Mouse (Mus musculus): ENCODE results near the gene H60b. TPM values are rescaled to one million over a fixed set of nuclear protein-coding genes. Genes with fewer than 3 reads are reported as not detected.

The H60b gene
- total RNA-seq, 1 experiment: 1.3 TPM

- TF ChIP-seq HCFC1 (IDR thresholded peaks at IDR 0.05; ENCODE audit: borderline replicate concordance, insufficient read depth, low read length): no peak
- no peak for TF ChIP-seq MAFK (IDR thresholded peaks at IDR 0.05; ENCODE audit: insufficient read depth, low read depth, low read length)
- TF ChIP-seq CHD2 (IDR thresholded peaks at IDR 0.05; ENCODE audit: low read depth, low read length): no peak
- no peak for TF ChIP-seq ZC3H11A (IDR thresholded peaks at IDR 0.05; ENCODE audit: borderline replicate concordance, low read depth, low read length)
- no peak for TF ChIP-seq ZNF384 (IDR thresholded peaks at IDR 0.05; ENCODE audit: low read depth, low read length)
- no peak for DNase-seq (ENCODE audit: low read depth, low spot score)
- Histone ChIP-seq H3K9ac (ENCODE audit: insufficient read depth, low read depth, low read length, poor library complexity, severe bottlenecking) (no peak overlapping the region), H3K4me1 (ENCODE audit: control insufficient read depth in 2 of 2, insufficient read depth in 2 of 2, low read length in 2 of 2, poor library complexity in 1 of 2) (no peaks in the 10 kb centered on the region), H3K4me3 (ENCODE audit: insufficient read depth in 1 of 2, low read depth in 1 of 2, low read length in 2 of 2, poor library complexity in 1 of 2, severe bottlenecking in 1 of 2) (no peak overlapping the region), H3K27ac (ENCODE audit: insufficient read depth, low read depth, low read length, poor library complexity, severe bottlenecking) (no peak overlapping the region), H3K36me3 (ENCODE audit: control insufficient read depth, insufficient read depth, low read length, poor library complexity, severe bottlenecking) (no peaks in the 10 kb centered on the region), H3K9me3 (ENCODE audit: control insufficient read depth, insufficient read depth, low read depth, low read length) (no peaks in the 10 kb centered on the region)
- in situ Hi-C loops (cut with MboI; ENCODE audit: low sequenced_read_pairs in 2 of 2, unreplicated experiment in 2 of 2): no loop called here
Measured at GRCm38 (mm10) chr10:22301641-22302040, 143.3 kb downstream of the H60b start.

- Histone ChIP-seq H3K27ac (ENCODE audit: insufficient read depth, low read depth, low read length, poor library complexity, severe bottlenecking) (no peak overlapping the region), H3K9me3 (ENCODE audit: control insufficient read depth, insufficient read depth, low read depth, low read length) (no peaks in the 10 kb centered on the region), H3K9ac (ENCODE audit: insufficient read depth, low read depth, low read length, poor library complexity, severe bottlenecking) (no peak overlapping the region), H3K4me1 (ENCODE audit: control insufficient read depth in 2 of 2, insufficient read depth in 2 of 2, low read length in 2 of 2, poor library complexity in 1 of 2) (no peaks in the 10 kb centered on the region), H3K4me3 (ENCODE audit: insufficient read depth in 1 of 2, low read depth in 1 of 2, low read length in 2 of 2, poor library complexity in 1 of 2, severe bottlenecking in 1 of 2) (no peak overlapping the region), H3K36me3 (ENCODE audit: control insufficient read depth, insufficient read depth, low read length, poor library complexity, severe bottlenecking) (no peaks in the 10 kb centered on the region)
- TF ChIP-seq MAFK (IDR thresholded peaks at IDR 0.05; ENCODE audit: insufficient read depth, low read depth, low read length) (no peak), ZNF384 (IDR thresholded peaks at IDR 0.05; ENCODE audit: low read depth, low read length) (no peak), ZC3H11A (IDR thresholded peaks at IDR 0.05; ENCODE audit: borderline replicate concordance, low read depth, low read length) (no peak), CHD2 (IDR thresholded peaks at IDR 0.05; ENCODE audit: low read depth, low read length) (no peak), HCFC1 (IDR thresholded peaks at IDR 0.05; ENCODE audit: borderline replicate concordance, insufficient read depth, low read length) (no peak)
- in situ Hi-C loops (cut with MboI; ENCODE audit: low sequenced_read_pairs in 2 of 2, unreplicated experiment in 2 of 2): no loop called here
- DNase-seq (ENCODE audit: low read depth, low spot score): no peak
Measured at GRCm38 (mm10) chr10:22302344-22303057, 144.1 kb downstream of the H60b start.

- H3K36me3 ChIP-seq (ENCODE audit: control insufficient read depth, insufficient read depth, low read length, poor library complexity, severe bottlenecking): no peaks in the 10 kb centered on the region
- H3K4me1 ChIP-seq (ENCODE audit: control insufficient read depth in 2 of 2, insufficient read depth in 2 of 2, low read length in 2 of 2, poor library complexity in 1 of 2): no peaks in the 10 kb centered on the region
- no peak overlapping the region for H3K27ac ChIP-seq (ENCODE audit: insufficient read depth, low read depth, low read length, poor library complexity, severe bottlenecking)
- H3K9me3 ChIP-seq (ENCODE audit: control insufficient read depth, insufficient read depth, low read depth, low read length): no peaks in the 10 kb centered on the region
- H3K4me3 ChIP-seq (ENCODE audit: insufficient read depth in 1 of 2, low read depth in 1 of 2, low read length in 2 of 2, poor library complexity in 1 of 2, severe bottlenecking in 1 of 2): no peak overlapping the region
- H3K9ac ChIP-seq (ENCODE audit: insufficient read depth, low read depth, low read length, poor library complexity, severe bottlenecking): no peak overlapping the region
- no peak for DNase-seq (ENCODE audit: low read depth, low spot score)
- no peak for TF ChIP-seq HCFC1 (IDR thresholded peaks at IDR 0.05; ENCODE audit: borderline replicate concordance, insufficient read depth, low read length)
- no peak for TF ChIP-seq ZNF384 (IDR thresholded peaks at IDR 0.05; ENCODE audit: low read depth, low read length)
- TF ChIP-seq CHD2 (IDR thresholded peaks at IDR 0.05; ENCODE audit: low read depth, low read length): no peak
- no peak for TF ChIP-seq MAFK (IDR thresholded peaks at IDR 0.05; ENCODE audit: insufficient read depth, low read depth, low read length)
- no peak for TF ChIP-seq ZC3H11A (IDR thresholded peaks at IDR 0.05; ENCODE audit: borderline replicate concordance, low read depth, low read length)
- in situ Hi-C loops (cut with MboI; ENCODE audit: low sequenced_read_pairs in 2 of 2, unreplicated experiment in 2 of 2): no loop called here
Measured at GRCm38 (mm10) chr10:22303736-22304135, 145.3 kb downstream of the H60b start.

- no peaks in the 10 kb centered on the region for H3K9me3 ChIP-seq (ENCODE audit: control insufficient read depth, insufficient read depth, low read depth, low read length)
- TF ChIP-seq CHD2 (IDR thresholded peaks at IDR 0.05; ENCODE audit: low read depth, low read length) (no peak), MAFK (IDR thresholded peaks at IDR 0.05; ENCODE audit: insufficient read depth, low read depth, low read length) (no peak), ZNF384 (IDR thresholded peaks at IDR 0.05; ENCODE audit: low read depth, low read length) (no peak), ZC3H11A (IDR thresholded peaks at IDR 0.05; ENCODE audit: borderline replicate concordance, low read depth, low read length) (no peak), HCFC1 (IDR thresholded peaks at IDR 0.05; ENCODE audit: borderline replicate concordance, insufficient read depth, low read length) (no peak)
- H3K4me1 ChIP-seq (ENCODE audit: control insufficient read depth in 2 of 2, insufficient read depth in 2 of 2, low read length in 2 of 2, poor library complexity in 1 of 2): no peaks in the 10 kb centered on the region
- H3K4me3 ChIP-seq (ENCODE audit: insufficient read depth in 1 of 2, low read depth in 1 of 2, low read length in 2 of 2, poor library complexity in 1 of 2, severe bottlenecking in 1 of 2): no peak overlapping the region
- no peaks in the 10 kb centered on the region for H3K36me3 ChIP-seq (ENCODE audit: control insufficient read depth, insufficient read depth, low read length, poor library complexity, severe bottlenecking)
- H3K27ac ChIP-seq (ENCODE audit: insufficient read depth, low read depth, low read length, poor library complexity, severe bottlenecking): no peak overlapping the region
- no peak overlapping the region for H3K9ac ChIP-seq (ENCODE audit: insufficient read depth, low read depth, low read length, poor library complexity, severe bottlenecking)
- in situ Hi-C loops (cut with MboI; ENCODE audit: low sequenced_read_pairs in 2 of 2, unreplicated experiment in 2 of 2): no loop called here
- no peak for DNase-seq (ENCODE audit: low read depth, low spot score)
Measured at GRCm38 (mm10) chr10:22305801-22306200, 147.4 kb downstream of the H60b start.
